Comparison of ENCODE assay signal across 29 mouse cellular contexts in genomic region chr2:93746620-93747019, GRCm38 (mm10).
A peak's percentile ranks its signal among the peaks of the same experiment; 100 is the strongest.
DNase-seq lines count a peak whose midpoint lies in the region; ATAC-seq and TF ChIP-seq lines count a peak whose summit lies in the region.
"Had no signal": no experiment of that assay in that cellular context is flagged by ENCODE, and none has a peak within 500 bp of the region (broad histone marks: within the 10 kb centered on the region; RNA-seq: fewer than 3 reads in every experiment).

No protein-coding gene starts in this region.

- no peak overlapping the region for H3K9ac ChIP-seq in embryonic facial prominence, embryonic 11.5 days (replicated peaks; ENCODE audit: low read length)
- H3K9ac ChIP-seq in intestine, postnatal 0 days (ENCODE audit: low read depth, low read length), result no peak overlapping the region
- H3K9ac ChIP-seq in kidney, embryonic 14.5 days (ENCODE audit: low read depth, low read length), result no peak overlapping the region
- H3K9ac ChIP-seq: embryonic facial prominence, embryonic 15.5 days; forebrain, embryonic 13.5 days; hindbrain, embryonic 13.5 days; limb, embryonic 15.5 days; stomach, embryonic 15.5 days had no signal

- no peak for TF ChIP-seq CTCF in gastrocnemius, adult 2 months (IDR thresholded peaks at IDR 0.05)
- no peak for TF ChIP-seq CTCF in intestine, postnatal 0 days (IDR thresholded peaks at IDR 0.05; ENCODE audit: low read depth)

- peaks cover 13% of the 10 kb centered on the region for H3K4me1 ChIP-seq in embryonic facial prominence, embryonic 11.5 days (ENCODE audit: control insufficient read depth, insufficient read depth, low read length)
- H3K4me1 ChIP-seq in intestine, postnatal 0 days (replicated peaks; ENCODE audit: control insufficient read depth, insufficient read depth, low read length), result no peaks in the 10 kb centered on the region
- H3K4me1 ChIP-seq in kidney, embryonic 14.5 days (ENCODE audit: control insufficient read depth, insufficient read depth, low read length), result peaks cover 13% of the 10 kb centered on the region

- no peak overlapping the region for H3K4me2 ChIP-seq in embryonic facial prominence, embryonic 11.5 days (ENCODE audit: low read depth, low read length)
- H3K4me2 ChIP-seq in intestine, postnatal 0 days (replicated peaks; ENCODE audit: low read depth), result peak overlapping the region; percentile 37
- H3K4me2 ChIP-seq in kidney, embryonic 14.5 days (replicated peaks; ENCODE audit: low read depth, low read length), result no peak overlapping the region
- H3K4me2 ChIP-seq: embryonic facial prominence, embryonic 15.5 days; forebrain, embryonic 13.5 days; heart, embryonic 11.5 days; hindbrain, embryonic 13.5 days; limb, embryonic 15.5 days; stomach, embryonic 15.5 days had no signal

- no peak for DNase-seq in gastrocnemius, adult 2 months
- no peak for DNase-seq in gastrocnemius, adult 18-20 months (ENCODE audit: low spot score)
- peak; percentile 22 for DNase-seq in CD4-positive helper T cell, adult 2 months (ENCODE audit: low read depth, low spot score)
- DNase-seq in embryonic facial prominence, embryonic 11.5 days (ENCODE audit: low spot score), result no peak
- no peak for DNase-seq in heart, postnatal 14 days
- DNase-seq in testis, postnatal 10 days (ENCODE audit: low spot score), result no peak
- DNase-seq: adrenal gland, adult 8-10 months; cerebellum, adult 11 months; cerebellum, adult 9-11 months; gastrocnemius, postnatal 36 days; heart, adult 18-20 months; heart, postnatal 4 days; kidney, adult 8-10 months; kidney, postnatal 10 days; layer of hippocampus, postnatal 36 days; left cerebral cortex, postnatal 4 days; lung, adult 2 months; lung, postnatal 10 days; midbrain, embryonic 14.5 days; right cerebral cortex, postnatal 14 days; thymus, postnatal 36 days had no signal

- 61% methylated on average over 4 of the region's 4 CpGs for WGBS in embryonic facial prominence, embryonic 11.5 days
- WGBS in intestine, postnatal 0 days, result 51% methylated on average over 4 of the region's 4 CpGs
- 78% methylated on average over 4 of the region's 4 CpGs for WGBS in kidney, embryonic 14.5 days

- intact Hi-C loops in gastrocnemius, adult 2 months (cut with DNase I), result no loop called here
- intact Hi-C loops in heart, postnatal 14 days (cut with DNase I), result no loop called here

- H3K9me3 ChIP-seq in embryonic facial prominence, embryonic 11.5 days (replicated peaks; ENCODE audit: control insufficient read depth, low read length), result no peaks in the 10 kb centered on the region
- no peaks in the 10 kb centered on the region for H3K9me3 ChIP-seq in intestine, postnatal 0 days (ENCODE audit: control insufficient read depth)
- H3K9me3 ChIP-seq in kidney, embryonic 14.5 days (ENCODE audit: control insufficient read depth, low read length), result no peaks in the 10 kb centered on the region
- H3K9me3 ChIP-seq: embryonic facial prominence, embryonic 15.5 days; forebrain, embryonic 13.5 days; hindbrain, embryonic 13.5 days; limb, embryonic 15.5 days; stomach, embryonic 15.5 days had no signal

- peak overlapping the region; percentile 87 for H3K27ac ChIP-seq in gastrocnemius, adult 2 months
- H3K27ac ChIP-seq in embryonic facial prominence, embryonic 11.5 days (replicated peaks; ENCODE audit: low read depth, low read length), result peak overlapping the region; percentile 56
- H3K27ac ChIP-seq in intestine, postnatal 0 days (ENCODE audit: low read depth, low read length), result peak overlapping the region; percentile 46; the same call in 1 of the 2 replicates
- no peak overlapping the region for H3K27ac ChIP-seq in kidney, embryonic 14.5 days (ENCODE audit: low read depth, low read length)
- H3K27ac ChIP-seq: embryonic facial prominence, embryonic 15.5 days; forebrain, embryonic 13.5 days; hindbrain, embryonic 13.5 days; limb, embryonic 15.5 days; stomach, embryonic 15.5 days had no signal

- ATAC-seq in embryonic facial prominence, embryonic 11.5 days (replicated peaks; ENCODE audit: insufficient number of reproducible peaks, low FRiP score, low TSS enrichment, low read depth), result no peak
- peak; percentile 69 for ATAC-seq in intestine, postnatal 0 days
- ATAC-seq in kidney, embryonic 14.5 days (ENCODE audit: low FRiP score, low TSS enrichment), result no peak
- ATAC-seq: forebrain, embryonic 13.5 days had no signal

- H3K27me3 ChIP-seq in embryonic facial prominence, embryonic 11.5 days (ENCODE audit: control insufficient read depth, insufficient read depth, low read length), result no peaks in the 10 kb centered on the region
- no peaks in the 10 kb centered on the region for H3K27me3 ChIP-seq in intestine, postnatal 0 days (replicated peaks; ENCODE audit: control insufficient read depth, insufficient read depth, low read length)
- H3K27me3 ChIP-seq in kidney, embryonic 14.5 days (ENCODE audit: control insufficient read depth, insufficient read depth, low read length), result no peaks in the 10 kb centered on the region
- H3K27me3 ChIP-seq: embryonic facial prominence, embryonic 15.5 days; forebrain, embryonic 13.5 days; hindbrain, embryonic 13.5 days; limb, embryonic 15.5 days; stomach, embryonic 15.5 days had no signal

- no peak overlapping the region for H3K4me3 ChIP-seq in gastrocnemius, adult 2 months
- no peak overlapping the region for H3K4me3 ChIP-seq in embryonic facial prominence, embryonic 11.5 days (ENCODE audit: low read depth, low read length)
- H3K4me3 ChIP-seq in intestine, postnatal 0 days (ENCODE audit: low read depth, low read length), result no peak overlapping the region
- H3K4me3 ChIP-seq in kidney, embryonic 14.5 days (ENCODE audit: low read length), result no peak overlapping the region
- H3K4me3 ChIP-seq: embryonic facial prominence, embryonic 15.5 days; forebrain, embryonic 13.5 days; hindbrain, embryonic 13.5 days; limb, embryonic 15.5 days; stomach, embryonic 15.5 days had no signal

- H3K36me3 ChIP-seq in embryonic facial prominence, embryonic 11.5 days (replicated peaks; ENCODE audit: control insufficient read depth, insufficient read depth, low read depth, low read length), result no peaks in the 10 kb centered on the region
- no peaks in the 10 kb centered on the region for H3K36me3 ChIP-seq in intestine, postnatal 0 days (ENCODE audit: control insufficient read depth, insufficient read depth)
- no peaks in the 10 kb centered on the region for H3K36me3 ChIP-seq in kidney, embryonic 14.5 days (ENCODE audit: control insufficient read depth, insufficient read depth, low read length)
- H3K36me3 ChIP-seq: embryonic facial prominence, embryonic 15.5 days; hindbrain, embryonic 13.5 days; limb, embryonic 15.5 days; stomach, embryonic 15.5 days had no signal
